Mouse (Mus musculus): Measurements from ENCODE around the gene Wdr64. TPM values are rescaled to one million over a fixed set of nuclear protein-coding genes. Genes with fewer than 3 reads are reported as not detected.

Gene Wdr64
- total and polyA plus RNA-seq, 3 experiments: not detected

DNA sequence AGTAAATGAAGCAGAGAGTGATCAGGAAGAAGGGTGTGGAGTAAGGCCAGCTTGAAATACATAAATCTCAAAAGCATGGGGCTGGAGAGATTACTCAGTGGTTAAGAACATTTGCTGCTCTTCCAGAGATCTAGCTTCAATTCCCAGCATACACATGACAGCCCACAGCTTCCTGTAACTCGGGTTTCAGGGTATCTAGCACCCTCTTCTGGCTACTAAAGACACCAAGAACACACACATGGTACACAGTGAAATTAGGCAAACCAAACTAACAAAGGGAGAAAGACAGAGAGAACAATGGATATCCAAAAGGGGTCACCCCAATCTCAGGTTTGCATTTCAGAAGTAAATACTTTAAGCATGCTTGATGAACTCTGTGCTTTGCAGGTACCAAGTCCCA, 113.2 kb downstream of the Wdr64 start:
- Histone ChIP-seq H3K4me3 (replicated peaks in 1 of 3; ENCODE audit: low read depth in 2 of 3, low read length in 2 of 3, poor library complexity in 1 of 3) (no peak overlapping the region), H3K27me3 (replicated peaks) (no peaks in the 10 kb centered on the region), H3K79me2 (replicated peaks; ENCODE audit: control insufficient read depth, extremely low read depth, insufficient read depth, poor library complexity, severe bottlenecking) (no peaks in the 10 kb centered on the region), H3K9me3 (replicated peaks; ENCODE audit: low read length) (no peaks in the 10 kb centered on the region), H3K9ac (ENCODE audit: insufficient read depth, low read depth) (no peak overlapping the region), H3K36me3 (replicated peaks in 1 of 2; ENCODE audit: control insufficient read depth in 1 of 2, insufficient read depth in 1 of 2, low read length in 1 of 2) (no peaks in the 10 kb centered on the region), H3K4me2 (ENCODE audit: insufficient read depth, low read depth, poor library complexity, severe bottlenecking) (no peak overlapping the region), H3K27ac (ENCODE audit: insufficient read depth, low read depth) (no peak overlapping the region), H3K4me1 (ENCODE audit: control insufficient read depth in 1 of 2, insufficient read depth in 2 of 2) (no peaks in the 10 kb centered on the region)
- dilution Hi-C loops (cut with MboI; ENCODE audit: extremely low pct_ligation_motif_present, extremely low pct_unique_long_range_greater_than_20kb, low sequenced_read_pairs): no loop called here
- in situ Hi-C loops (cut with MboI; ENCODE audit: low pct_ligation_motif_present, low pct_unique_long_range_greater_than_20kb, low sequenced_read_pairs): no loop called here
- DNase-seq (ENCODE audit: extremely low read depth): peak; percentile 7
- TF ChIP-seq RAD21 (IDR thresholded peaks at IDR 0.05; ENCODE audit: low read depth, low read length) (peak; percentile 45), CTCF (conservative IDR thresholded peaks at IDR 0.05 in 1 of 2, IDR thresholded peaks at IDR 0.05 in 1 of 2; ENCODE audit: low read depth in 2 of 2, low read length in 2 of 2) (peak in 1 of 2 experiments; percentile 51; a peak in 2 of 4 replicates), BHLHE40 (IDR thresholded peaks at IDR 0.05; ENCODE audit: low read depth, low read length) (no peak)

DNA sequence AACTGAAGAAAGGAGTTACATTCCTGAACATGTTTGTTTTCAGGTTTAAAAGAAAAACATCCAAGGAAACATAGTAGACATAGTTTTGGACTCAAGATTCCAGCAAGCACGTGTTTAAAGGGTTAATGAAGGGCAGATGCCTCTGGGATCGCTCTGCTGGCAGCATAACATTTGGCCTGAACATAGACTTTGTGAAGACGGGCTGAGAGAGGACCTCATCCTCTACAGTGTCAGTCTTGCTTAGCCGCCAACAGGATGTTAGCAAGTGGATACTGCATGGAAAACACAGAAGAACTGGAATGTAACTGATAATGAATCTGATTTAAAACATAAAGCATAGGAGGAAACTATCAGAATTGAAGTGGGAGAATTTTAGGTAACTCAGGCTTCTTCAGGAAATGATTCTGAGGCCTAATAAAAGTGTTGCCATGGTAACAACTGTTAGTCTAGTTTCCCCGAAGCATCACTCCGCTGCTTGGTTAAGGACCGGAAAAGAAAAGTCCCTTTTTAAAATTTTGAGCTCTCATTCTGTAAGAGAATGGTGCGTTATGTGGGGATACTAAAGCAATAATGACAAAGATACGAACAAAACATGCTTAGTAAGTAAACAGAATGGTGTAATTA, 125.5 kb downstream of the Wdr64 start:
- no peak for TF ChIP-seq POLR2AphosphoS2 (IDR thresholded peaks at IDR 0.05; ENCODE audit: low read depth, low read length)
- no peak for TF ChIP-seq CTCF (conservative IDR thresholded peaks at IDR 0.05 in 1 of 2, IDR thresholded peaks at IDR 0.05 in 1 of 2; ENCODE audit: low read depth in 2 of 2, low read length in 2 of 2)
- no peak for TF ChIP-seq EP300 (IDR thresholded peaks at IDR 0.05; ENCODE audit: low read length)
- no peak for TF ChIP-seq USF1 (IDR thresholded peaks at IDR 0.05; ENCODE audit: low read depth, low read length)
- no peak for TF ChIP-seq NELFE (IDR thresholded peaks at IDR 0.05; ENCODE audit: low read depth, low read length)
- no peak for TF ChIP-seq POLR2A (IDR thresholded peaks at IDR 0.05; ENCODE audit: low read depth, low read length)
- no peak for TF ChIP-seq RCOR1 (conservative IDR thresholded peaks at IDR 0.05; ENCODE audit: low read depth, low read length)
- no peaks in the 10 kb centered on the region for H3K36me3 ChIP-seq (replicated peaks in 1 of 2; ENCODE audit: control insufficient read depth in 1 of 2, insufficient read depth in 1 of 2, low read length in 1 of 2)
- in situ Hi-C loops (cut with MboI; ENCODE audit: low pct_ligation_motif_present, low pct_unique_long_range_greater_than_20kb, low sequenced_read_pairs): no loop called here
- no peak overlapping the region for H3K9ac ChIP-seq (ENCODE audit: insufficient read depth, low read depth)
- H3K4me1 ChIP-seq (ENCODE audit: control insufficient read depth in 1 of 2, insufficient read depth in 2 of 2): peaks cover 0 to 7% of the 10 kb centered on the region in 2 experiments; a peak in 1 of 4 replicates
- dilution Hi-C loops (cut with MboI; ENCODE audit: extremely low pct_ligation_motif_present, extremely low pct_unique_long_range_greater_than_20kb, low sequenced_read_pairs): no loop called here
- H3K27ac ChIP-seq (ENCODE audit: insufficient read depth, low read depth): no peak overlapping the region
- no peaks in the 10 kb centered on the region for H3K79me2 ChIP-seq (replicated peaks; ENCODE audit: control insufficient read depth, extremely low read depth, insufficient read depth, poor library complexity, severe bottlenecking)
- H3K27me3 ChIP-seq (replicated peaks): no peaks in the 10 kb centered on the region
- no peaks in the 10 kb centered on the region for H3K9me3 ChIP-seq (replicated peaks; ENCODE audit: low read length)
- DNase-seq (ENCODE audit: extremely low read depth): no peak
- no peak overlapping the region for H3K4me3 ChIP-seq (replicated peaks in 1 of 3; ENCODE audit: low read depth in 2 of 3, low read length in 2 of 3, poor library complexity in 1 of 3)
- no peak overlapping the region for H3K4me2 ChIP-seq (ENCODE audit: insufficient read depth, low read depth, poor library complexity, severe bottlenecking)

DNA sequence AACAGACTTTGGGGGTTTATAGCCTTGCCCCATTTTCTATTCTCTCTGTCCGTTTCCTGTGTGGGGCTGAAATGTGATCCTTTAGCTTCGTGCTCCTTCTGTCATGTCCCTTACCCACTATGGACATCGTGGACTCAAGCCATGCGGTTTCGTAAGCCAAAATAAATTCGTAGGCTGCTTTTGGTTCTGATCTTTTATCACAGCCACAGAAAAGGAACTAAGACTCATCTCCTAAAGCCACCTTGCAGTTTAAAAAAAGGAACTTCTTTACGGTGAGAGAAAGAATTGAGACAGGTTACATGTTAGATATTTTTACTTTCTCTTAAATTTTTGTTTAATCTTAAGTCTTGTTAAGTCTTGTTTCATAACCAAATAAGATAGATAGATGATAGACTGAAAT, 130.1 kb downstream of the Wdr64 start:
- Histone ChIP-seq H3K4me1 (ENCODE audit: control insufficient read depth in 1 of 2, insufficient read depth in 2 of 2) (peaks cover 0 to 7% of the 10 kb centered on the region in 2 experiments; a peak in 1 of 4 replicates), H3K79me2 (replicated peaks; ENCODE audit: control insufficient read depth, extremely low read depth, insufficient read depth, poor library complexity, severe bottlenecking) (no peaks in the 10 kb centered on the region), H3K36me3 (replicated peaks in 1 of 2; ENCODE audit: control insufficient read depth in 1 of 2, insufficient read depth in 1 of 2, low read length in 1 of 2) (no peaks in the 10 kb centered on the region), H3K27ac (ENCODE audit: insufficient read depth, low read depth) (no peak overlapping the region), H3K4me2 (ENCODE audit: insufficient read depth, low read depth, poor library complexity, severe bottlenecking) (no peak overlapping the region), H3K9ac (ENCODE audit: insufficient read depth, low read depth) (no peak overlapping the region), H3K27me3 (replicated peaks) (no peaks in the 10 kb centered on the region), H3K9me3 (replicated peaks; ENCODE audit: low read length) (no peaks in the 10 kb centered on the region), H3K4me3 (replicated peaks in 1 of 3; ENCODE audit: low read depth in 2 of 3, low read length in 2 of 3, poor library complexity in 1 of 3) (no peak overlapping the region)
- dilution Hi-C loops (cut with MboI; ENCODE audit: extremely low pct_ligation_motif_present, extremely low pct_unique_long_range_greater_than_20kb, low sequenced_read_pairs): no loop called here
- TF ChIP-seq RAD21 (IDR thresholded peaks at IDR 0.05; ENCODE audit: low read depth, low read length) (no peak), MAX (IDR thresholded peaks at IDR 0.05; ENCODE audit: low read length) (no peak)
- DNase-seq (ENCODE audit: extremely low read depth): no peak
- in situ Hi-C loops (cut with MboI; ENCODE audit: low pct_ligation_motif_present, low pct_unique_long_range_greater_than_20kb, low sequenced_read_pairs): no loop called here

Measured in CH12.LX (cell line).